8 mouse cellular contexts compared by ENCODE assay signal in genomic region chr4:131860492-131861340, GRCm38 (mm10). TPM values are rescaled to one million over a fixed set of nuclear protein-coding genes. Genes with fewer than 3 reads are reported as not detected.
DNase-seq lines count a peak whose midpoint lies in the region; ATAC-seq and TF ChIP-seq lines count a peak whose summit lies in the region.

No protein-coding gene starts in this region.

- 56% methylated on average over 15 of the region's 15 CpGs for WGBS in midbrain, embryonic 10.5 days
- WGBS in midbrain, embryonic 15.5 days = 51% methylated on average over 15 of the region's 15 CpGs
- 48% methylated on average over 15 of the region's 15 CpGs for WGBS in intestine, embryonic 16.5 days
- WGBS in small intestine, adult 2 months = 45% methylated on average over 15 of the region's 15 CpGs

- intact Hi-C loops in left cerebral cortex, postnatal 25 days (cut with DNase I) = loop anchor here (5.0 kb wide), 2 partner anchors 117 to 322 kb away; no protein-coding TSS in a partner anchor

- H3K4me3 ChIP-seq in midbrain, embryonic 10.5 days = no peak overlapping the region
- H3K4me3 ChIP-seq in midbrain, embryonic 15.5 days = no peak overlapping the region
- H3K4me3 ChIP-seq in intestine, embryonic 16.5 days (ENCODE audit: low read length) = no peak overlapping the region
- H3K4me3 ChIP-seq in small intestine, adult 2 months (ENCODE audit: low read depth, low read length) = no peak overlapping the region

- H3K9me3 ChIP-seq in midbrain, embryonic 10.5 days (replicated peaks) = no peaks in the 10 kb centered on the region
- no peaks in the 10 kb centered on the region for H3K9me3 ChIP-seq in midbrain, embryonic 15.5 days
- no peaks in the 10 kb centered on the region for H3K9me3 ChIP-seq in intestine, embryonic 16.5 days (ENCODE audit: control insufficient read depth, low read length)

- H3K36me3 ChIP-seq in midbrain, embryonic 10.5 days = peaks cover 59% of the 10 kb centered on the region
- peaks cover 10% of the 10 kb centered on the region; the same call in 1 of the 2 replicates for H3K36me3 ChIP-seq in midbrain, embryonic 15.5 days (replicated peaks)
- H3K36me3 ChIP-seq in intestine, embryonic 16.5 days (ENCODE audit: control insufficient read depth, insufficient read depth, low read length) = no peaks in the 10 kb centered on the region
- peaks cover 18% of the 10 kb centered on the region for H3K36me3 ChIP-seq in small intestine, adult 2 months (ENCODE audit: control insufficient read depth, insufficient read depth, low read length)

- no peak overlapping the region for H3K9ac ChIP-seq in midbrain, embryonic 15.5 days
- H3K9ac ChIP-seq in intestine, embryonic 16.5 days (ENCODE audit: low read depth, low read length) = no peak overlapping the region

- H3K4me2 ChIP-seq in midbrain, embryonic 15.5 days = no peak overlapping the region
- H3K4me2 ChIP-seq in intestine, embryonic 16.5 days (ENCODE audit: low read depth, low read length) = no peak overlapping the region

- TF ChIP-seq POLR2A in small intestine, adult 2 months (IDR thresholded peaks at IDR 0.05; ENCODE audit: low read depth, low read length) = no peak

- H3K27ac ChIP-seq in midbrain, embryonic 10.5 days (replicated peaks) = no peak overlapping the region
- no peak overlapping the region for H3K27ac ChIP-seq in midbrain, embryonic 15.5 days
- no peak overlapping the region for H3K27ac ChIP-seq in intestine, embryonic 16.5 days (ENCODE audit: low read length)
- H3K27ac ChIP-seq in small intestine, adult 2 months (ENCODE audit: insufficient read depth, low read depth, low read length) = no peak overlapping the region

- ATAC-seq in midbrain, embryonic 15.5 days (replicated peaks) = no peak
- ATAC-seq in intestine, embryonic 16.5 days = peak; percentile 64; the same call in 1 of the 2 replicates
- ATAC-seq in megakaryocyte-erythroid progenitor cell, adult 5-6 weeks (replicated peaks; ENCODE audit: low FRiP score, low TSS enrichment, poor library complexity, severe bottlenecking) = peak; percentile 89

- no peaks in the 10 kb centered on the region for H3K4me1 ChIP-seq in midbrain, embryonic 10.5 days
- H3K4me1 ChIP-seq in midbrain, embryonic 15.5 days = no peaks in the 10 kb centered on the region
- no peaks in the 10 kb centered on the region for H3K4me1 ChIP-seq in intestine, embryonic 16.5 days (ENCODE audit: control insufficient read depth, insufficient read depth, low read length)
- no peaks in the 10 kb centered on the region for H3K4me1 ChIP-seq in small intestine, adult 2 months (ENCODE audit: control insufficient read depth, insufficient read depth, insufficient read length, low read length)

- peak; percentile 98; the same call in 1 of the 2 replicates for TF ChIP-seq CTCF in small intestine, adult 2 months (IDR thresholded peaks at IDR 0.05; ENCODE audit: extremely low read depth, insufficient read length, insufficient replicate concordance, low read depth, low read length)

- no peaks in the 10 kb centered on the region for H3K27me3 ChIP-seq in midbrain, embryonic 10.5 days (ENCODE audit: low read depth, poor library complexity, severe bottlenecking)
- no peaks in the 10 kb centered on the region for H3K27me3 ChIP-seq in midbrain, embryonic 15.5 days (replicated peaks)
- no peaks in the 10 kb centered on the region for H3K27me3 ChIP-seq in intestine, embryonic 16.5 days (replicated peaks; ENCODE audit: control insufficient read depth, insufficient read depth, low read length)
- no peaks in the 10 kb centered on the region for H3K27me3 ChIP-seq in small intestine, adult 2 months (ENCODE audit: control insufficient read depth, insufficient read depth, low read length)

- peak; percentile 74 for DNase-seq in midbrain, embryonic 10.5 days (ENCODE audit: low spot score)
- peak; percentile 79 to 84 for DNase-seq in cerebellum, postnatal 36 days
- peak; percentile 79 for DNase-seq in gastrocnemius, postnatal 10 days
- peak; percentile 82 to 86 for DNase-seq in left cerebral cortex, postnatal 25 days (ENCODE audit: low spot score in 2 of 2)

RNA-seq across cellular contexts. Expression of gene Srsf4, which starts 12.7 kb away (rescaled TPM):
- polyA plus RNA-seq in midbrain, embryonic 10.5 days (2016; fragmentation: Nextera tagmentation; extraction: Ambion mirVana) = 147 and 157 TPM in 2 replicates
- 116 and 117 TPM in 2 replicates for polyA plus RNA-seq in midbrain, embryonic 15.5 days (2015; fragmentation: Nextera tagmentation; extraction: Ambion mirVana)
- 10 to 100 TPM; 43.0 to 57.9 TPM for total RNA-seq in gastrocnemius, postnatal 10 days (2021)
- polyA plus RNA-seq in intestine, embryonic 16.5 days (2015; fragmentation: Nextera tagmentation; extraction: Ambion mirVana) = 68.6 and 75.2 TPM in 2 replicates
- total RNA-seq in left cerebral cortex, postnatal 25 days (2021) = 10 to 100 TPM; 66.3 to 70.5 TPM
- 74.7 and 95.5 TPM in 2 replicates for total RNA-seq in megakaryocyte-erythroid progenitor cell, adult 5-6 weeks (2014; fragmentation: Nextera tagmentation)
- 89.4 and 114 TPM in 2 replicates for total RNA-seq in megakaryocyte-erythroid progenitor cell, adult 5-6 weeks (2017)
- 16.3 and 31.5 TPM in 2 replicates for polyA plus RNA-seq in small intestine, adult 2 months (2012; rRNA removed)

RNA-seq across cellular contexts. Expression of gene Mecr, which starts 17.4 kb away (rescaled TPM):
- 51.7 and 58.0 TPM in 2 replicates for polyA plus RNA-seq in midbrain, embryonic 10.5 days (2016; fragmentation: Nextera tagmentation; extraction: Ambion mirVana)
- polyA plus RNA-seq in midbrain, embryonic 15.5 days (2015; fragmentation: Nextera tagmentation; extraction: Ambion mirVana) = 38.3 and 40.3 TPM in 2 replicates
- 10 to 100 TPM; 19.0 to 22.4 TPM for total RNA-seq in gastrocnemius, postnatal 10 days (2021)
- 81.6 and 86.6 TPM in 2 replicates for polyA plus RNA-seq in intestine, embryonic 16.5 days (2015; fragmentation: Nextera tagmentation; extraction: Ambion mirVana)
- 10 to 100 TPM; 24.8 to 26.2 TPM for total RNA-seq in left cerebral cortex, postnatal 25 days (2021)
- total RNA-seq in megakaryocyte-erythroid progenitor cell, adult 5-6 weeks (2014; fragmentation: Nextera tagmentation) = 77.8 and 78.9 TPM in 2 replicates
- 25.5 and 63.1 TPM in 2 replicates for total RNA-seq in megakaryocyte-erythroid progenitor cell, adult 5-6 weeks (2017)
- polyA plus RNA-seq in small intestine, adult 2 months (2012; rRNA removed) = 20.9 and 23.1 TPM in 2 replicates

RNA-seq across cellular contexts. Expression of gene Ptpru, which starts 22.6 kb away (rescaled TPM):
- 12.4 and 16.8 TPM in 2 replicates for polyA plus RNA-seq in midbrain, embryonic 10.5 days (2016; fragmentation: Nextera tagmentation; extraction: Ambion mirVana)
- 22.1 and 27.9 TPM in 2 replicates for polyA plus RNA-seq in midbrain, embryonic 15.5 days (2015; fragmentation: Nextera tagmentation; extraction: Ambion mirVana)
- 1 to 10 TPM; 1.3 to 1.8 TPM for total RNA-seq in gastrocnemius, postnatal 10 days (2021)
- 4.7 and 4.8 TPM in 2 replicates for polyA plus RNA-seq in intestine, embryonic 16.5 days (2015; fragmentation: Nextera tagmentation; extraction: Ambion mirVana)
- total RNA-seq in left cerebral cortex, postnatal 25 days (2021) = 10 to 100 TPM; 42.8 to 58.1 TPM
- not detected in 2 replicates for total RNA-seq in megakaryocyte-erythroid progenitor cell, adult 5-6 weeks (2014; fragmentation: Nextera tagmentation)
- not detected in 2 replicates for total RNA-seq in megakaryocyte-erythroid progenitor cell, adult 5-6 weeks (2017)
- polyA plus RNA-seq in small intestine, adult 2 months (2012; rRNA removed) = 4.2 and 5.4 TPM in 2 replicates
